Mouse (Mus musculus) megakaryocyte, embryonic 14.5 days (primary cell): Measurements from ENCODE around the gene Chrnd. TPM values are rescaled to one million over a fixed set of nuclear protein-coding genes. Genes with fewer than 3 reads are reported as not detected.
A peak's percentile ranks its signal among the peaks of the same experiment; 100 is the strongest.

Experiments
- H3K27me3 ChIP-seq: replicated peaks from 2 replicates; pipeline ENCODE3; 2012; ENCODE audit warnings: inconsistent platforms
- H3K36me3 ChIP-seq: replicated peaks from 2 replicates; pipeline ENCODE3; 2012; ENCODE audit warnings: low read length, inconsistent platforms, mixed read lengths
- H3K4me1 ChIP-seq: 2 replicates; pipeline ENCODE4 v1.6.1; 2012; ENCODE audit warnings: inconsistent platforms
- H3K4me3 ChIP-seq: replicated peaks from 2 replicates; pipeline ENCODE3; 2012; ENCODE audit warnings: moderate library complexity, mild to moderate bottlenecking, inconsistent platforms
- H3K9me3 ChIP-seq: 2 replicates; pipeline ENCODE4 v1.6.1; 2012; ENCODE audit warnings: inconsistent platforms
- FLI1 ChIP-seq: IDR thresholded peaks from 2 replicates; pipeline ENCODE4 v1.6.1; 2012; ENCODE audit warnings: low read length, inconsistent platforms, mixed read lengths
- GATA1 ChIP-seq: IDR thresholded peaks from 3 replicates; pipeline ENCODE4 v1.6.1; 2012; ENCODE audit warnings: mixed read lengths, low read length, inconsistent platforms, borderline replicate concordance
- polyA plus RNA-seq: library from polyadenylated mRNA; stranded (reverse); fragments of >175 nt; gene quantifications from 2 replicates; pipeline ENCODE4 v1.2.3, GENCODE M21; 2012; ENCODE audit warnings: low replicate concordance; ENCODE audit not compliant: insufficient read depth

The Chrnd gene
- polyA plus RNA-seq, 1 experiment: not detected

- TF ChIP-seq GATA1 (no peak), FLI1 (no peak)
- peaks cover 40% of the 10 kb centered on the region for H3K4me1 ChIP-seq
- H3K36me3 ChIP-seq: no peaks in the 10 kb centered on the region
- peaks cover 94% of the 10 kb centered on the region for H3K27me3 ChIP-seq
- no peaks in the 10 kb centered on the region for H3K9me3 ChIP-seq
- H3K4me3 ChIP-seq: peak overlapping the region; percentile 56
Measured at GRCm38 (mm10) chr1:87183998-87184750, 6.2 kb upstream of the Chrnd start.

- peaks cover 95% of the 10 kb centered on the region for H3K27me3 ChIP-seq
- H3K4me1 ChIP-seq: peaks cover 40% of the 10 kb centered on the region
- no peaks in the 10 kb centered on the region for H3K36me3 ChIP-seq
- TF ChIP-seq GATA1 (no peak), FLI1 (no peak)
- H3K9me3 ChIP-seq: no peaks in the 10 kb centered on the region
- peak overlapping the region; percentile 56 for H3K4me3 ChIP-seq
Measured at GRCm38 (mm10) chr1:87184751-87185139, 5.7 kb upstream of the Chrnd start.

GRCm38 (mm10) chr1:87185526-87185925 lies 4.9 kb upstream of the Chrnd start:
- Histone ChIP-seq H3K9me3 (no peaks in the 10 kb centered on the region), H3K4me3 (no peak overlapping the region), H3K27me3 (peaks cover 95% of the 10 kb centered on the region), H3K4me1 (peaks cover 36% of the 10 kb centered on the region), H3K36me3 (no peaks in the 10 kb centered on the region)
- TF ChIP-seq FLI1 (no peak), GATA1 (no peak)

GRCm38 (mm10) chr1:87186261-87187036 lies 4.0 kb upstream of the Chrnd start:
- TF ChIP-seq FLI1 (no peak), GATA1 (no peak)
- H3K4me1 ChIP-seq: peaks cover 28% of the 10 kb centered on the region
- H3K4me3 ChIP-seq: peak overlapping the region; percentile 90
- no peaks in the 10 kb centered on the region for H3K9me3 ChIP-seq
- peaks cover 95% of the 10 kb centered on the region for H3K27me3 ChIP-seq
- H3K36me3 ChIP-seq: no peaks in the 10 kb centered on the region

- peak overlapping the region; percentile 90 for H3K4me3 ChIP-seq
- no peaks in the 10 kb centered on the region for H3K36me3 ChIP-seq
- peaks cover 27% of the 10 kb centered on the region for H3K4me1 ChIP-seq
- H3K9me3 ChIP-seq: no peaks in the 10 kb centered on the region
- no peak for TF ChIP-seq GATA1
- peaks cover 97% of the 10 kb centered on the region for H3K27me3 ChIP-seq
Measured at GRCm38 (mm10) chr1:87187037-87187355, 3.4 kb upstream of the Chrnd start.

GRCm38 (mm10) chr1:87197296-87197695 lies 6.9 kb downstream of the Chrnd start:
- Histone ChIP-seq H3K36me3 (no peaks in the 10 kb centered on the region), H3K27me3 (peaks cover 78% of the 10 kb centered on the region), H3K4me3 (no peak overlapping the region), H3K9me3 (no peaks in the 10 kb centered on the region), H3K4me1 (no peaks in the 10 kb centered on the region)
- TF ChIP-seq GATA1 (no peak), FLI1 (no peak)

- Histone ChIP-seq H3K9me3 (peaks cover 3% of the 10 kb centered on the region), H3K4me1 (no peaks in the 10 kb centered on the region), H3K4me3 (no peak overlapping the region), H3K36me3 (no peaks in the 10 kb centered on the region), H3K27me3 (peaks cover 73% of the 10 kb centered on the region)
- TF ChIP-seq FLI1: no peak
- TF ChIP-seq GATA1: no peak
Measured at GRCm38 (mm10) chr1:87198119-87199065, 8.0 kb downstream of the Chrnd start.

- H3K4me3 ChIP-seq: no peak overlapping the region
- H3K36me3 ChIP-seq: no peaks in the 10 kb centered on the region
- H3K4me1 ChIP-seq: peaks cover 8% of the 10 kb centered on the region
- H3K9me3 ChIP-seq: peaks cover 14% of the 10 kb centered on the region
- TF ChIP-seq FLI1 (no peak), GATA1 (no peak)
- H3K27me3 ChIP-seq: peaks cover 76% of the 10 kb centered on the region
Measured at GRCm38 (mm10) chr1:87200811-87201210, 10.4 kb downstream of the Chrnd start.

GRCm38 (mm10) chr1:87201848-87202247 lies 11.4 kb downstream of the Chrnd start:
- H3K36me3 ChIP-seq: no peaks in the 10 kb centered on the region
- peaks cover 84% of the 10 kb centered on the region for H3K27me3 ChIP-seq
- H3K4me1 ChIP-seq: peaks cover 12% of the 10 kb centered on the region
- H3K4me3 ChIP-seq: no peak overlapping the region
- peaks cover 14% of the 10 kb centered on the region for H3K9me3 ChIP-seq
- TF ChIP-seq GATA1 (no peak), FLI1 (no peak)
